Mouse (Mus musculus) liver, embryonic 11.5 days (tissue): ENCODE measurements around the gene Thpo. TPM values are rescaled to one million over a fixed set of nuclear protein-coding genes. Genes with fewer than 3 reads are reported as not detected.
A peak's percentile ranks its signal among the peaks of the same experiment; 100 is the strongest.

Experiments
- ATAC-seq: fragments of 200-750 bp; cut with Nextera tagmentation; replicated peaks from 2 replicates; pipeline ENCODE4 v1.8.0; 2017; ENCODE audit warnings: moderate number of reproducible peaks, mild to moderate bottlenecking, moderate TSS enrichment, moderate library complexity; ENCODE audit not compliant: low FRiP score
- DNase-seq: peaks from one replicate; pipeline ENCODE4 v3.0.0-alpha.2; 2017; ENCODE audit warnings: low spot score
- H3K27ac ChIP-seq: fragments of 300-500 bp; sonication (generic); 2 replicates; pipeline ENCODE4 v1.5.1; 2014; ENCODE audit warnings: mild to moderate bottlenecking, low read depth, low read length, control low read depth
- H3K27me3 ChIP-seq: fragments of 300-500 bp; sonication (generic); replicated peaks from 2 replicates; pipeline ENCODE4 v1.6.1; 2014; ENCODE audit warnings: low read length, mixed read lengths; ENCODE audit not compliant: control insufficient read depth, insufficient read depth
- H3K36me3 ChIP-seq: fragments of 300-500 bp; sonication (generic); 2 replicates; pipeline ENCODE4 v1.6.1; 2014; ENCODE audit warnings: mild to moderate bottlenecking, low read length, moderate library complexity, mixed read lengths; ENCODE audit not compliant: control insufficient read depth, insufficient read depth
- H3K4me1 ChIP-seq: fragments of 300-500 bp; sonication (generic); replicated peaks from 2 replicates; pipeline ENCODE4 v1.6.1; 2014; ENCODE audit warnings: low read length, mixed read lengths; ENCODE audit not compliant: control insufficient read depth, insufficient read depth
- H3K4me2 ChIP-seq: fragments of 300-500 bp; sonication (generic); 2 replicates; pipeline ENCODE4 v1.6.1; 2014; ENCODE audit warnings: mild to moderate bottlenecking, control low read depth, moderate library complexity
- H3K4me3 ChIP-seq: fragments of 300-500 bp; sonication (generic); 2 replicates; pipeline ENCODE4 v1.5.1; 2014; ENCODE audit warnings: low read depth, low read length, control low read depth
- H3K9ac ChIP-seq: fragments of 300-500 bp; sonication (generic); 2 replicates; pipeline ENCODE4 v1.6.1; 2014; ENCODE audit warnings: low read depth, low read length, control low read depth
- H3K9me3 ChIP-seq: fragments of 300-500 bp; sonication (generic); 2 replicates; pipeline ENCODE4 v1.6.1; 2016; ENCODE audit warnings: low read length, inconsistent platforms, mixed read lengths; ENCODE audit not compliant: control insufficient read depth
- WGBS: fragments of 180-500 bp; shearing (Covaris S2); extraction: QIAGEN DNeasy Blood & Tissue Kit; methylation state at CpG from one replicate; pipeline ENCODE4 v1.1.7; 2014; 5-methylcytosine and 5-hydroxymethylcytosine counted together
- polyA plus RNA-seq: library from polyadenylated mRNA; unstranded; fragments of >200 nt; fragmentation: Nextera tagmentation; extraction: Ambion mirVana; gene quantifications from 2 replicates; pipeline ENCODE4 v1.2.1, GENCODE M21; 2014

The Thpo gene
- polyA plus RNA-seq, 1 experiment from 2014 or later: 4.1 TPM

DNA sequence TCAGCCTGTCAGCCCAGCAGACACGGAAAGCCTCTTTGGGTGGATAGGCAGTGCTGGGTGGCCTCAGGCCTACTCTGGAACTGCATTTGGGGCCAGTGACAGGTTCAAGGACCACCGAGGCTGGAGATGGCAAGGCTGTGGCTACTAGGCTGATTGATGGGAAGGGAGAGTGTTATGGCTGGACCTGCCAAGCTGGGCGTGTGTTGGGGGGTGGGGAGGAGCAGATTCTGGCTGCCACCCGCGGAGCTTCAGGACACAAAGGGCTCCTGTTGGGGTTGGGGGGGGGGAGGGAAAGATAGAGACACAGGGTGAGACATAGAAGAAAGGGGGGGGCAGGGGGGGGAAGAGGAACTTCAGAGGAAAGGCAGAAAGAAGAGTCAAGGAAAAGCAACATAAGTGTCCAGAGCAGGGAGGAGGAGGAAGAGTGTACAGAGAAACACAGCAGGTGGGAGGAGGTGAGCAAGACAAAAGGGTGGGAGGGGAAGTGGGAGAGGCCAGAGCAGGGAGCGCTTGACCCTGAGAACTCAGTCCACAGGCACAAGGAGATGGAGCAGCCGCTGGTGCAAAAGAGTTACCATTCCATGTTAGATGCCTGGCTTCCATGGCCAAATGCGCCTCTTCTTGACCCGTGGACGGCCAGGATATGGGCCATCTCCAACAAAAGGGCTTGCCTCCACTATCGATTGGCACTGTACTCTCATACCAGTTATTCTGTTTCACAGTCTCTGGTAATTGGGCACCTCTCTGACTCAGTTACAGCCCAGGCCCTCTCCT, 19.8 kb downstream of the Thpo start:
- Histone ChIP-seq H3K4me3 (peak overlapping the region; percentile 74), H3K27ac (peak overlapping the region; percentile 68; the same call in 1 of the 2 replicates), H3K27me3 (no peaks in the 10 kb centered on the region), H3K36me3 (peaks cover 9% of the 10 kb centered on the region; the same call in 1 of the 2 replicates), H3K9me3 (no peaks in the 10 kb centered on the region), H3K4me1 (peaks cover 39% of the 10 kb centered on the region), H3K4me2 (peak overlapping the region; percentile 94), H3K9ac (peak overlapping the region; percentile 82)
- 53% methylated on average over 11 of the region's 11 CpGs for WGBS
- DNase-seq (no peak), ATAC-seq (no peak)

- peaks cover 36% of the 10 kb centered on the region for H3K4me1 ChIP-seq
- H3K4me2 ChIP-seq: peak overlapping the region; percentile 94
- peak overlapping the region; percentile 68 for H3K27ac ChIP-seq
Measured at GRCm38 (mm10) chr16:20712889-20713288, 21.4 kb downstream of the Thpo start.

DNA sequence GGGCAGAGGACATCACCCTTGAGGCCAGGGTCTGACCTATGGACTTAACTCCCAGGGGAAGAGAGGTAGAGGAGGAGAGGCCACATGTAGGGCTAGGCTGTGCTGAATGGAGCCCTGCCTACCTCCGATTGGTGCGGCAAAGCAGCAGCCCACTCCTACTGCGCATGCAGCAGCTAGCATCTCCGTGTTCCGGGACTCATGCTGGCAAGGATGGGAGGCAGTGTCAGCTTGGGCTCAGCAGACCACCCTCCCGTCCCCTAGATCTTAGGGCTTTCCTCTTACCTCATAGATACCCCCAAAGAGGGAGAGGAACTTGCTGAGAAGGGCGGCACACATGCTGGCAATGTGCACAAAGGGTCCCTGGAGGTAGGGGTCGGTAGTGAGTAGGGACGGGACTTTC, 22.1 kb downstream of the Thpo start:
- DNase-seq (no peak), ATAC-seq (no peak)
- Histone ChIP-seq H3K4me2 (peak overlapping the region; percentile 94), H3K36me3 (peaks cover 13% of the 10 kb centered on the region; the same call in 1 of the 2 replicates), H3K4me1 (peaks cover 42% of the 10 kb centered on the region), H3K9ac (no peak overlapping the region; the same call in 1 of the 2 replicates), H3K27me3 (no peaks in the 10 kb centered on the region), H3K4me3 (0 out of 2 replicates have a peak overlapping the region, but pooled peaks have one; percentile 22), H3K27ac (no peak overlapping the region), H3K9me3 (no peaks in the 10 kb centered on the region)
- WGBS: 76% methylated on average over 9 of the region's 9 CpGs

More at GRCm38 (mm10) chr16:20712889-20713288, 21.4 kb downstream of the Thpo start:
- H3K36me3 ChIP-seq: peaks cover 12% of the 10 kb centered on the region; the same call in 1 of the 2 replicates
- peak; percentile 39 for ATAC-seq
- H3K4me3 ChIP-seq: peak overlapping the region; percentile 22
- peak overlapping the region; percentile 22; the same call in 1 of the 2 replicates for H3K9ac ChIP-seq
- H3K9me3 ChIP-seq: no peaks in the 10 kb centered on the region
- H3K27me3 ChIP-seq: no peaks in the 10 kb centered on the region
- DNase-seq: no peak
- 60% methylated on average over 7 of the region's 7 CpGs for WGBS

- no peaks in the 10 kb centered on the region for H3K27me3 ChIP-seq
- WGBS: 64% methylated on average over 4 of the region's 4 CpGs
Measured at GRCm38 (mm10) chr16:20710810-20711209, 23.5 kb downstream of the Thpo start.

GRCm38 (mm10) chr16:20710370-20710769, 23.9 kb downstream of the Thpo start:
- no peak overlapping the region for H3K4me3 ChIP-seq
- H3K4me2 ChIP-seq: no peak overlapping the region
- no peak overlapping the region for H3K27ac ChIP-seq
- H3K27me3 ChIP-seq: no peaks in the 10 kb centered on the region
- 88% methylated on average over 11 of the region's 11 CpGs for WGBS
- no peak overlapping the region for H3K9ac ChIP-seq
- ATAC-seq (no peak), DNase-seq (no peak)
- peaks cover 15% of the 10 kb centered on the region for H3K36me3 ChIP-seq
- H3K9me3 ChIP-seq: no peaks in the 10 kb centered on the region
- H3K4me1 ChIP-seq: peaks cover 56% of the 10 kb centered on the region

More at GRCm38 (mm10) chr16:20710810-20711209, 23.5 kb downstream of the Thpo start:
- no peak overlapping the region for H3K9ac ChIP-seq
- H3K9me3 ChIP-seq: no peaks in the 10 kb centered on the region
- H3K4me3 ChIP-seq: no peak overlapping the region
- H3K27ac ChIP-seq: no peak overlapping the region
- DNase-seq (no peak), ATAC-seq (no peak)
- H3K4me2 ChIP-seq: no peak overlapping the region
- peaks cover 54% of the 10 kb centered on the region for H3K4me1 ChIP-seq
- peaks cover 15% of the 10 kb centered on the region for H3K36me3 ChIP-seq

- WGBS: 71% methylated on average over 19 of the region's 19 CpGs
- peaks cover 57% of the 10 kb centered on the region for H3K4me1 ChIP-seq
- no peak overlapping the region for H3K4me3 ChIP-seq
- no peaks in the 10 kb centered on the region for H3K9me3 ChIP-seq
- H3K27ac ChIP-seq: no peak overlapping the region
- DNase-seq: peak; percentile 63
- ATAC-seq: no peak
- H3K9ac ChIP-seq: no peak overlapping the region
- no peak overlapping the region for H3K4me2 ChIP-seq
- peaks cover 17% of the 10 kb centered on the region for H3K36me3 ChIP-seq
- no peaks in the 10 kb centered on the region for H3K27me3 ChIP-seq
Measured at GRCm38 (mm10) chr16:20708939-20709734, 25.2 kb downstream of the Thpo start.

GRCm38 (mm10) chr16:20708220-20708938, 25.9 kb downstream of the Thpo start:
- H3K36me3 ChIP-seq: peaks cover 17% of the 10 kb centered on the region
- 92% methylated on average over 21 of the region's 21 CpGs for WGBS
- ATAC-seq (no peak), DNase-seq (no peak)
- H3K4me2 ChIP-seq: no peak overlapping the region
- H3K9ac ChIP-seq: no peak overlapping the region
- peaks cover 56% of the 10 kb centered on the region for H3K4me1 ChIP-seq
- H3K9me3 ChIP-seq: no peaks in the 10 kb centered on the region
- H3K27me3 ChIP-seq: no peaks in the 10 kb centered on the region
- no peak overlapping the region for H3K4me3 ChIP-seq
- H3K27ac ChIP-seq: no peak overlapping the region

DNA sequence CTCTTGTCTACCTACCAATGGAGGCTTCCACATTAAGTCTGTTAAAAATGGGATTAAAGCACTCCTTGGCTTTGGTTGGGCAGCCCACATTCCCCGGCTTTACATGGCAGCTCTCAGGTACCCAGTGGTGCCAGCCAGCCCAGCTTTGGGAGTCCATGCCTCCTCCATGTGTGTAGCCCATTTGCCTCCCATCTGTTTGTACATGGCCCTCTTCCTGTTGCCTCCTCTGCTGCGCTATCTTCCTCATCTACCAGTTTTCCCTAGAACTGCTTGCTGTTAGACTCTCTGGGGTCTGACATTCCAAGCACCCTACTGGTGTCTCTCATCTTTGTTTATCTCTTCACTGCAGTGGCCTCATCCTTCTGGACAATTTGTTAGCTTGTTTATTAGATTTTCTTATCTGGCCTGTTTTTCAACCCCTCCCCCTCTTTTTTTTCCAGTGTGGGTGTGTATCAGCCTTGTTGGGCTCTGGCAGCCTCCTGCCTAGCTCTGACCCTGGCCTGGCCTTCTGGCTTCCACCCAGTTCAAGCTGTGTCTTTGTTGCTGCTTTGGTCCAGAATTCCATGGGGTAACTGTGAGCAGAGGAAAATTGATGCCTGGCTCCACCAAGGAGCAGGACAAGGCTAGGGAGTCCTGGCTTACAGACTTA, 27.8 kb downstream of the Thpo start:
- no peaks in the 10 kb centered on the region for H3K9me3 ChIP-seq
- peaks cover 14% of the 10 kb centered on the region for H3K36me3 ChIP-seq
- H3K27me3 ChIP-seq: no peaks in the 10 kb centered on the region
- H3K27ac ChIP-seq: peak overlapping the region; percentile 91
- no peak overlapping the region for H3K4me3 ChIP-seq
- H3K4me2 ChIP-seq: peak overlapping the region; percentile 30; the same call in 1 of the 2 replicates
- peaks cover 62% of the 10 kb centered on the region for H3K4me1 ChIP-seq
- WGBS: 67% methylated on average over 2 of the region's 2 CpGs
- no peak for DNase-seq
- peak; percentile 30; the same call in 1 of the 2 replicates for ATAC-seq
- peak overlapping the region; percentile 39; the same call in 1 of the 2 replicates for H3K9ac ChIP-seq
